Mouse (Mus musculus): ENCODE results near the gene Bmpr1b. TPM values are rescaled to one million over a fixed set of nuclear protein-coding genes. Genes with fewer than 3 reads are reported as not detected.
A peak's percentile ranks its signal among the peaks of the same experiment; 100 is the strongest.

The Bmpr1b gene
- total and polyA plus RNA-seq, 3 experiments, result 0.04 TPM; not detected in 1

- peak; percentile 33 for DNase-seq (ENCODE audit: extremely low read depth)
- no peaks in the 10 kb centered on the region for H3K27me3 ChIP-seq (replicated peaks)
- H3K9ac ChIP-seq (ENCODE audit: insufficient read depth, low read depth), result no peak overlapping the region
- TF ChIP-seq ETS1 (conservative IDR thresholded peaks at IDR 0.05; ENCODE audit: low read depth, low read length), result no peak
- no peak for TF ChIP-seq JUN (IDR thresholded peaks at IDR 0.05; ENCODE audit: insufficient read depth, low read depth, low read length)
- no peak for TF ChIP-seq USF1 (IDR thresholded peaks at IDR 0.05; ENCODE audit: low read depth, low read length)
- TF ChIP-seq MAX (IDR thresholded peaks at IDR 0.05; ENCODE audit: low read length), result no peak
- no peak for TF ChIP-seq RCOR1 (conservative IDR thresholded peaks at IDR 0.05; ENCODE audit: low read depth, low read length)
- TF ChIP-seq RAD21 (IDR thresholded peaks at IDR 0.05; ENCODE audit: low read depth, low read length), result no peak
- no peak for TF ChIP-seq USF2 (conservative IDR thresholded peaks at IDR 0.05; ENCODE audit: low read depth, low read length)
- TF ChIP-seq MXI1 (IDR thresholded peaks at IDR 0.05; ENCODE audit: low read depth, low read length), result no peak
- no peak for TF ChIP-seq CHD1 (IDR thresholded peaks at IDR 0.05; ENCODE audit: low read depth, low read length)
- no peak for TF ChIP-seq EP300 (IDR thresholded peaks at IDR 0.05; ENCODE audit: low read length)
- TF ChIP-seq MYC (IDR thresholded peaks at IDR 0.05; ENCODE audit: low read depth, low read length), result no peak
- TF ChIP-seq MAZ (IDR thresholded peaks at IDR 0.05; ENCODE audit: low read depth, low read length), result no peak
- no peak for TF ChIP-seq ELF1 (IDR thresholded peaks at IDR 0.05; ENCODE audit: low read depth, low read length)
- TF ChIP-seq NRF1 (IDR thresholded peaks at IDR 0.05; ENCODE audit: low read depth, low read length), result no peak
- no peak for TF ChIP-seq TCF12 (IDR thresholded peaks at IDR 0.05; ENCODE audit: low read depth, low read length)
- no peak for TF ChIP-seq BHLHE40 (IDR thresholded peaks at IDR 0.05; ENCODE audit: low read depth, low read length)
- no peak for TF ChIP-seq POLR2A (IDR thresholded peaks at IDR 0.05; ENCODE audit: low read depth, low read length)
- no peak overlapping the region for H3K4me3 ChIP-seq (replicated peaks in 1 of 3; ENCODE audit: low read depth in 2 of 3, low read length in 2 of 3, poor library complexity in 1 of 3)
- no peaks in the 10 kb centered on the region for H3K36me3 ChIP-seq (replicated peaks in 1 of 2; ENCODE audit: control insufficient read depth in 1 of 2, insufficient read depth in 1 of 2, low read length in 1 of 2)
- H3K79me2 ChIP-seq (replicated peaks; ENCODE audit: control insufficient read depth, extremely low read depth, insufficient read depth, poor library complexity, severe bottlenecking), result no peaks in the 10 kb centered on the region
- dilution Hi-C loops (cut with MboI; ENCODE audit: extremely low pct_ligation_motif_present, extremely low pct_unique_long_range_greater_than_20kb, low sequenced_read_pairs) (no loop called here), in situ Hi-C loops (cut with MboI; ENCODE audit: low pct_ligation_motif_present, low pct_unique_long_range_greater_than_20kb, low sequenced_read_pairs) (no loop called here)
- peaks cover 0 to 4% of the 10 kb centered on the region in 2 experiments; a peak in 1 of 4 replicates for H3K4me1 ChIP-seq (ENCODE audit: control insufficient read depth in 1 of 2, insufficient read depth in 2 of 2)
- no peak overlapping the region for H3K4me2 ChIP-seq (ENCODE audit: insufficient read depth, low read depth, poor library complexity, severe bottlenecking)
- H3K27ac ChIP-seq (ENCODE audit: insufficient read depth, low read depth), result no peak overlapping the region
- no peaks in the 10 kb centered on the region for H3K9me3 ChIP-seq (replicated peaks; ENCODE audit: low read length)
These were observed 377.1 kb downstream of the Bmpr1b start for GRCm38 (mm10) chr3:141792106-141792505.

GRCm38 (mm10) chr3:141791026-141791780 is 378.0 kb downstream of the Bmpr1b start:
- dilution Hi-C loops (cut with MboI; ENCODE audit: extremely low pct_ligation_motif_present, extremely low pct_unique_long_range_greater_than_20kb, low sequenced_read_pairs), result no loop called here
- Histone ChIP-seq H3K27ac (ENCODE audit: insufficient read depth, low read depth) (no peak overlapping the region), H3K79me2 (replicated peaks; ENCODE audit: control insufficient read depth, extremely low read depth, insufficient read depth, poor library complexity, severe bottlenecking) (no peaks in the 10 kb centered on the region), H3K9me3 (replicated peaks; ENCODE audit: low read length) (no peaks in the 10 kb centered on the region), H3K4me2 (ENCODE audit: insufficient read depth, low read depth, poor library complexity, severe bottlenecking) (no peak overlapping the region), H3K27me3 (replicated peaks) (no peaks in the 10 kb centered on the region), H3K36me3 (replicated peaks in 1 of 2; ENCODE audit: control insufficient read depth in 1 of 2, insufficient read depth in 1 of 2, low read length in 1 of 2) (no peaks in the 10 kb centered on the region), H3K9ac (ENCODE audit: insufficient read depth, low read depth) (no peak overlapping the region), H3K4me3 (replicated peaks in 1 of 3; ENCODE audit: low read depth in 2 of 3, low read length in 2 of 3, poor library complexity in 1 of 3) (no peak overlapping the region), H3K4me1 (ENCODE audit: control insufficient read depth in 1 of 2, insufficient read depth in 2 of 2) (peaks cover 0 to 4% of the 10 kb centered on the region in 2 experiments; a peak in 1 of 4 replicates)
- in situ Hi-C loops (cut with MboI; ENCODE audit: low pct_ligation_motif_present, low pct_unique_long_range_greater_than_20kb, low sequenced_read_pairs), result no loop called here
- no peak for DNase-seq (ENCODE audit: extremely low read depth)
- TF ChIP-seq HCFC1 (IDR thresholded peaks at IDR 0.05; ENCODE audit: low read depth, low read length) (no peak), MXI1 (IDR thresholded peaks at IDR 0.05; ENCODE audit: low read depth, low read length) (no peak), BHLHE40 (IDR thresholded peaks at IDR 0.05; ENCODE audit: low read depth, low read length) (no peak), ZKSCAN1 (IDR thresholded peaks at IDR 0.05; ENCODE audit: borderline replicate concordance, low read depth, low read length) (no peak), RCOR1 (conservative IDR thresholded peaks at IDR 0.05; ENCODE audit: low read depth, low read length) (no peak), USF1 (IDR thresholded peaks at IDR 0.05; ENCODE audit: low read depth, low read length) (no peak), TCF12 (IDR thresholded peaks at IDR 0.05; ENCODE audit: low read depth, low read length) (no peak), TBP (conservative IDR thresholded peaks at IDR 0.05; ENCODE audit: low read depth, low read length) (no peak), IRF4 (IDR thresholded peaks at IDR 0.05; ENCODE audit: low read depth, low read length) (no peak)

Data from CH12.LX (cell line).